Mouse (Mus musculus): Measurements from ENCODE around the gene Pde4b. TPM values are rescaled to one million over a fixed set of nuclear protein-coding genes. Genes with fewer than 3 reads are reported as not detected.
A peak's percentile ranks its signal among the peaks of the same experiment; 100 is the strongest.

The Pde4b gene
- polyA plus RNA-seq, 1 experiment from 2014 or later: 14.6 TPM

DNA sequence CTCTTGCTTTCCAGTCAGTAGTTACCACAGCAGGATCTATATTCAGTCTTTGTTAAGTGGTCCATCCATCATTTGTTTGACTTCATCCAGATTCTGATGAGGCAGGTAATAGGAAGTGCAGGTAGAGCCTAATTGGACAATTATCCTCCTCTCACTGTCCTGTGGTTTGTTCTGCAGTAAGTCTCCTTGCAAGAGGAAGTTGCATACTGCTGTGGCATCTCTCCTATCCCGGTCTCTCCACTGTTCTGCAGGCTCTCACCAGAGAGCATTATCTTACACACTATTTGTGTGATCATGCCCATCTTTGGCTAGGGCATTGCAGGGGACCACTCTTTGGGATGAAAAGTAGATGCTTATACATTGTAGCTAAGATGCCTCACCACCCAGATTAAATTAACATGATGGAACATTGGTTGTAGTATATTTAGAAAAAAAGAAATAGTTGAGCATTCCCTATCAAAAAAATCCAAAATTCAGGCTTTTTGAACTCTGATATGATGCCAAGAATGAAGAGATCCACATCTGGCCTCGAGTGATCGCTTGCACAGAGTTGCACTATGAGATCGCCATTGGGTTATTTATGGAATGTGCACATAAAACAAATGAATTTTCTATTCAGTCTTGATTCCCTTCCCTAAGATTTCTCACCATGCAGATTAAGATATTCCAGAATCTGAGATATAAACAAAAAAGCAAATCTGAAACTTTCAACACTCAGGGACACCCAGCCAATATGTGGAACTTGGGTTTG, 411.0 kb downstream of the Pde4b start:
- ATAC-seq (replicated peaks; ENCODE audit: low FRiP score, low TSS enrichment, low read depth) (no peak), DNase-seq (ENCODE audit: low spot score) (no peak)
- H3K27me3 ChIP-seq (replicated peaks; ENCODE audit: control insufficient read depth, insufficient read depth, low read length): no peaks in the 10 kb centered on the region
- no peak overlapping the region for H3K9ac ChIP-seq (ENCODE audit: low read length)
- no peak overlapping the region for H3K27ac ChIP-seq (ENCODE audit: low read depth)
- no peaks in the 10 kb centered on the region for H3K9me3 ChIP-seq (ENCODE audit: control insufficient read depth, low read length)
- H3K4me2 ChIP-seq (ENCODE audit: low read length): no peak overlapping the region
- WGBS: 78% methylated on average over 4 of the region's 4 CpGs
- no peaks in the 10 kb centered on the region for H3K36me3 ChIP-seq (ENCODE audit: control insufficient read depth, insufficient read depth, low read length)
- no peaks in the 10 kb centered on the region for H3K4me1 ChIP-seq (replicated peaks; ENCODE audit: control insufficient read depth, insufficient read depth, low read length)
- H3K4me3 ChIP-seq (ENCODE audit: low read depth, low read length): no peak overlapping the region

DNA sequence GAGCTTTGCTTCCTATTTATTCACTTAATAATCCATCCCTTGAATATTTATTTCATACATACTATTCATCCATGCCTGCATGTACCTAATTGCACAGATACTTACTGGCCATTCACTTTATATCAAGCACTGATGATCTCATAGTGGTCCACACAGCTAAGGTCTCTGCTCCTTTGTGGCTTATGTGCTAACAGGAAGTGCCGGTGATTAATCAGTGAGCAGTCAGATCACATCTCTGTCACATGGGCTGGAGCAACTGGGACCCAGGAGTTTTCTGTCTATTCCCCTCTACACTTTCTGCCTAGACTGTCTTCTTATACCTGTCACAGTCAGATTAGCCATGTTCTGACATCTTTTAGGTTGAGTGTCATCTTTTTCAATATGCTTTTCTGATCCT, 411.6 kb downstream of the Pde4b start:
- Histone ChIP-seq H3K27ac (ENCODE audit: low read depth) (no peak overlapping the region), H3K27me3 (replicated peaks; ENCODE audit: control insufficient read depth, insufficient read depth, low read length) (no peaks in the 10 kb centered on the region), H3K9ac (ENCODE audit: low read length) (no peak overlapping the region), H3K4me3 (ENCODE audit: low read depth, low read length) (no peak overlapping the region), H3K9me3 (ENCODE audit: control insufficient read depth, low read length) (no peaks in the 10 kb centered on the region), H3K4me2 (ENCODE audit: low read length) (no peak overlapping the region), H3K4me1 (replicated peaks; ENCODE audit: control insufficient read depth, insufficient read depth, low read length) (no peaks in the 10 kb centered on the region), H3K36me3 (ENCODE audit: control insufficient read depth, insufficient read depth, low read length) (no peaks in the 10 kb centered on the region)
- ATAC-seq (replicated peaks; ENCODE audit: low FRiP score, low TSS enrichment, low read depth): no peak
- no peak for DNase-seq (ENCODE audit: low spot score)
- 94% methylated on average over 1 of the region's 1 CpGs for WGBS

DNA sequence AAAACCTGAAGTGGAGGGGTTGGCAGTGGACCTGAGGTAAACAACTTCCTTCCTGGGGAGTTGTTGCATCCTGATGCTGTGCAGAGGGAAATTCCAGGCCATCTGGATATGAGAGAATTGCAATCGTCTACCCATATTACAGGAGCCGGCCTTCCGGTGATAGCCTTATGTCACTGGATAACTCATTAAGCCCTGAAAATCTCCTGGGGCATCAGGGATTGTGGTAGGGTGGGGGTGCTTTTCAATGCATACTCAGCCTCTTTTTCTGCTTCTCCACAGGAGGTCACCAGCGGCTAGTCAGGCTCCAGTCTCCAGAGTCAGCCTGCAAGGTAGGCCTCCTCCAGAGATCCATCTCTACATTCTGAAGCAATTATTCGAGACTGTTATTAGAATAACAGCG, 418.4 kb downstream of the Pde4b start:
- ATAC-seq (replicated peaks; ENCODE audit: low FRiP score, low TSS enrichment, low read depth) (no peak), DNase-seq (ENCODE audit: low spot score) (no peak)
- Histone ChIP-seq H3K9me3 (ENCODE audit: control insufficient read depth, low read length) (no peaks in the 10 kb centered on the region), H3K27me3 (replicated peaks; ENCODE audit: control insufficient read depth, insufficient read depth, low read length) (no peaks in the 10 kb centered on the region), H3K36me3 (ENCODE audit: control insufficient read depth, insufficient read depth, low read length) (no peaks in the 10 kb centered on the region), H3K27ac (ENCODE audit: low read depth) (no peak overlapping the region), H3K4me3 (ENCODE audit: low read depth, low read length) (no peak overlapping the region), H3K4me2 (ENCODE audit: low read length) (no peak overlapping the region), H3K4me1 (replicated peaks; ENCODE audit: control insufficient read depth, insufficient read depth, low read length) (peaks cover 4% of the 10 kb centered on the region), H3K9ac (ENCODE audit: low read length) (no peak overlapping the region)
- WGBS: 65% methylated on average over 6 of the region's 6 CpGs

DNA sequence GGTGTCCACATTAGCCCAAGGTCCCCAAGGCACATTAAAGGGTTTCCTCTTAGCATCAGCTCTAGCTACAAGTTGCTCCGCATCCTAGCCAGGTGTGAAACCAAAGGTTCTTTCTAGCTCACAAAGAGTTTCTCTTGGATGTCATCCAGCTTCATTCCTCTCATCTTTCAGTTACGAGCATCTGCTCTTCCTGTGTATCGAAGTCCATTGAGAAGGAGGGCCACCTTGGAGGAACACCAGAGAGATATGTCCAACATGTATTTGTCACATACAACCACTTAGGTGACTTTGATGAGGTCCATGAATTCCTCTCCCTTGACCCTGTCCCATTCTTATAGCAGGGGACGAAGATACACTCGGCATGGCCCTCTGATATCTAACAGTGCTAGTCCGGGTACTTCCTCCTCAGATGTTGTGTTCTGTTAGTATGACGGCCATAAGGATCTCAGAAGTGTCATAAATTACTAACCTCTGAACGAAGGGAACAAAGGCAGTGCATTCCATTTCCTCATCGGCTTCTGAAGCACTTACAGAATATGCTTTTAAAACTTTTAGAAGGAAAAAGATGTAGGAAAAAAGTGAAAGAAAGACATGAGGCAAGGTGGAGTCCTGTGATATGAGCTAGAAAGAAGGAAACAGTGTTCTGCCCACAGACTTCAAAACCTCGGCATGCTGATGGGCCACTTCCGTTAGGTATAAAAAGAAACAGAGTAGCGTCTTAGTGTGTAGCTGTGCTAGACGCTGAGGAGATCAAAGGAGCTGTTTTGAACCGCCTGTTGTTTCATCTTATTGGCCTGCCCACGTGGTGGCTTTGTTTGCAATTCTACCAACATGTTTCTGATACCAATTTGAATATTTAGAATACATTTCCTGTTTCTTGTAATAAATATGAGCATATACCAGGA, 419.3 kb downstream of the Pde4b start:
- Histone ChIP-seq H3K27me3 (replicated peaks; ENCODE audit: control insufficient read depth, insufficient read depth, low read length) (no peaks in the 10 kb centered on the region), H3K4me3 (ENCODE audit: low read depth, low read length) (no peak overlapping the region), H3K4me2 (ENCODE audit: low read length) (no peak overlapping the region), H3K36me3 (ENCODE audit: control insufficient read depth, insufficient read depth, low read length) (no peaks in the 10 kb centered on the region), H3K9ac (ENCODE audit: low read length) (no peak overlapping the region), H3K27ac (ENCODE audit: low read depth) (no peak overlapping the region), H3K9me3 (ENCODE audit: control insufficient read depth, low read length) (no peaks in the 10 kb centered on the region), H3K4me1 (replicated peaks; ENCODE audit: control insufficient read depth, insufficient read depth, low read length) (peaks cover 10% of the 10 kb centered on the region)
- ATAC-seq (replicated peaks; ENCODE audit: low FRiP score, low TSS enrichment, low read depth): no peak
- WGBS: 69% methylated on average over 15 of the region's 15 CpGs
- DNase-seq (ENCODE audit: low spot score): no peak

DNA sequence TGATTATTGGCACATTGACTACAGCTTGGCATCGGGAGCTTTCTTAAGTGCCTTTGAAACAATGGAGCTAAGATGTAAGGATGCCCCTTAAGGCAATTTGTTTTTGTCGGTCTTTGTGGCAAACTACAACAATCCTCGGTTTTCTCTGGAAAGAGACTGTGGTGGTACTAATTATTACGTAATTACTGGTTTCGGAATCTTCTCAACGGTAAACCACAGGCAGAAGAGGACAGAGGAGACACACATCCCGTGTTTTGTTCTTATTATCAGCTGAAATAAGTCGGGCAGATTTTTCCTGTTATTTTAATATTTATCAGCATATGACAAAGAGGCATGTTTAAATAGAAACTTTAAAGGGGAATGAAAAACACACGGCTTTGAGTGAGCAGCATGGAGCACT, 420.0 kb downstream of the Pde4b start:
- H3K4me2 ChIP-seq (ENCODE audit: low read length): no peak overlapping the region
- ATAC-seq (replicated peaks; ENCODE audit: low FRiP score, low TSS enrichment, low read depth) (no peak), DNase-seq (ENCODE audit: low spot score) (no peak)
- no peak overlapping the region for H3K9ac ChIP-seq (ENCODE audit: low read length)
- 78% methylated on average over 9 of the region's 9 CpGs for WGBS
- no peaks in the 10 kb centered on the region for H3K36me3 ChIP-seq (ENCODE audit: control insufficient read depth, insufficient read depth, low read length)
- H3K4me3 ChIP-seq (ENCODE audit: low read depth, low read length): no peak overlapping the region
- H3K4me1 ChIP-seq (replicated peaks; ENCODE audit: control insufficient read depth, insufficient read depth, low read length): peaks cover 17% of the 10 kb centered on the region
- H3K9me3 ChIP-seq (ENCODE audit: control insufficient read depth, low read length): no peaks in the 10 kb centered on the region
- H3K27ac ChIP-seq (ENCODE audit: low read depth): no peak overlapping the region
- H3K27me3 ChIP-seq (replicated peaks; ENCODE audit: control insufficient read depth, insufficient read depth, low read length): no peaks in the 10 kb centered on the region

DNA sequence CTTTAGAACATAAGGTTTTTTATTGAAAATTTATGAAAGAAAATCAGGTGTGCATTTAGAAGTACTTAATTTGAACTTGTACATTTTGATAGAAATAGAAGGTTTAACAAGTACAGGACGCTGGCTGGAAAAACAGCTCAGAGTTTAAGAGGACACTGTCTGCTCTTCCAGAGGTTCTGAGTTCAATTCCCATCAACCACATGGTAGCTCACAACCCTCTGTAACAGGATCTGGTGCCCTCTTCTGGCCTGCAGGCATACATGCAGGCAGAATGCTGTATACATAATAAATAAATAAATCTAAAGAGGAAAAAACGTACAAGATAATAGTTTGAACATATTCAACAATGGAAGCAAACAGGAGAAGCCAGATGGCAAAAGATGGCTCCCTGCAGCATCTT, 420.4 kb downstream of the Pde4b start:
- H3K9me3 ChIP-seq (ENCODE audit: control insufficient read depth, low read length): no peaks in the 10 kb centered on the region
- H3K9ac ChIP-seq (ENCODE audit: low read length): no peak overlapping the region
- no peak for DNase-seq (ENCODE audit: low spot score)
- ATAC-seq (replicated peaks; ENCODE audit: low FRiP score, low TSS enrichment, low read depth): no peak
- H3K36me3 ChIP-seq (ENCODE audit: control insufficient read depth, insufficient read depth, low read length): no peaks in the 10 kb centered on the region
- no peak overlapping the region for H3K4me3 ChIP-seq (ENCODE audit: low read depth, low read length)
- H3K4me1 ChIP-seq (replicated peaks; ENCODE audit: control insufficient read depth, insufficient read depth, low read length): peaks cover 18% of the 10 kb centered on the region
- WGBS: 80% methylated on average over 2 of the region's 2 CpGs
- no peaks in the 10 kb centered on the region for H3K27me3 ChIP-seq (replicated peaks; ENCODE audit: control insufficient read depth, insufficient read depth, low read length)
- H3K4me2 ChIP-seq (ENCODE audit: low read length): no peak overlapping the region
- no peak overlapping the region for H3K27ac ChIP-seq (ENCODE audit: low read depth)

DNA sequence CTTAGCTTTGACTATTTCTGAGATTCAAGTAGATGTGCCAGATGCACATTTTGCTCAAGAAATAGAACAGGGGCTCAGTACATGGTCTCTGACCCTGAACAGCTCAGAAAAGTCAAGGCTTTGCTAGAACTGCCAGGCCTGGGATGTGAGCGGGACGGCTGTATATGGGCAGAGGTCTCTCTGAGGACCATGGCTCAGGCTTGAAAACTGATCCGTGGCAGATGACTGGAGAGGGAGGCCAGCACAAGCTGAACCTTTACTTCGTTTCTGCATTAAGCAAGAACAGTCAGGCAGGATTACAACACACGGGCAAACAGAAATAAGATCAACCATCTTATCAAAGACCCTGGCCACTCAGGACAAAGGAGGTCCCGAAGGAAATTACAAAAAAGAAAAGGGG, 422.7 kb downstream of the Pde4b start:
- 71% methylated on average over 6 of the region's 6 CpGs for WGBS
- Histone ChIP-seq H3K27me3 (replicated peaks; ENCODE audit: control insufficient read depth, insufficient read depth, low read length) (no peaks in the 10 kb centered on the region), H3K9ac (ENCODE audit: low read length) (no peak overlapping the region), H3K4me1 (replicated peaks; ENCODE audit: control insufficient read depth, insufficient read depth, low read length) (peaks cover 18% of the 10 kb centered on the region), H3K9me3 (ENCODE audit: control insufficient read depth, low read length) (no peaks in the 10 kb centered on the region), H3K36me3 (ENCODE audit: control insufficient read depth, insufficient read depth, low read length) (no peaks in the 10 kb centered on the region), H3K4me3 (ENCODE audit: low read depth, low read length) (no peak overlapping the region), H3K4me2 (ENCODE audit: low read length) (no peak overlapping the region), H3K27ac (ENCODE audit: low read depth) (no peak overlapping the region)
- ATAC-seq (replicated peaks; ENCODE audit: low FRiP score, low TSS enrichment, low read depth): no peak
- no peak for DNase-seq (ENCODE audit: low spot score)

DNA sequence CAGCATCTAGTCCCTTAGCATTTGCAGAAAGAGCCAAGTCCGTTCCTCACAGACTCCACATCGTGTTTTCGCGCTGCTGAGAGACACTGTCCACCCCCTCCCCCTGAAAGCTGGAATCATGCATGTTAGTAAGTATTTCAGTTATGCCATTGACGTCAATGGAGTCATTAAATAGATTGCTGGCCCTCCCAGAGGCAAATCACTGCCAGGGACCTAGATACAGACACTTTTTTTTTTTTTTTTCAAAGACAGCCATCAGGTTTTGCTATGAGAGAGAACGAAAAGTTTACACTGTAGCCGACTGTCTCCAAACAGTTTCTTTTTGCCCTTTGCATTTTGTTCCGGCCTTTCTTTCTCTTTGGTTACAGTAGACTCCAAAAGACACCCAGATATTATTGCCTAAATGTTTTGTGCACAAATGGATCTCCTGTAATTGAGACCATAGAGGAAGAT, 423.6 kb downstream of the Pde4b start:
- Histone ChIP-seq H3K27me3 (replicated peaks; ENCODE audit: control insufficient read depth, insufficient read depth, low read length) (no peaks in the 10 kb centered on the region), H3K4me3 (ENCODE audit: low read depth, low read length) (peak overlapping the region; percentile 16), H3K4me1 (replicated peaks; ENCODE audit: control insufficient read depth, insufficient read depth, low read length) (peaks cover 18% of the 10 kb centered on the region), H3K4me2 (ENCODE audit: low read length) (peak overlapping the region; percentile 49), H3K36me3 (ENCODE audit: control insufficient read depth, insufficient read depth, low read length) (no peaks in the 10 kb centered on the region), H3K27ac (ENCODE audit: low read depth) (peak overlapping the region; percentile 94), H3K9ac (ENCODE audit: low read length) (peak overlapping the region; percentile 39), H3K9me3 (ENCODE audit: control insufficient read depth, low read length) (no peaks in the 10 kb centered on the region)
- ATAC-seq (replicated peaks; ENCODE audit: low FRiP score, low TSS enrichment, low read depth): peak; percentile 70
- peak; percentile 83 for DNase-seq (ENCODE audit: low spot score)
- WGBS: 14% methylated on average over 8 of the region's 8 CpGs

Measured in intestine, embryonic 14.5 days (tissue).